Mouse (Mus musculus): ENCODE data around the gene Pom121. TPM values are rescaled to one million over a fixed set of nuclear protein-coding genes. Genes with fewer than 3 reads are reported as not detected.

The Pom121 gene
- polyA plus RNA-seq, 1 experiment from 2014 or later = 13.2 TPM

DNA sequence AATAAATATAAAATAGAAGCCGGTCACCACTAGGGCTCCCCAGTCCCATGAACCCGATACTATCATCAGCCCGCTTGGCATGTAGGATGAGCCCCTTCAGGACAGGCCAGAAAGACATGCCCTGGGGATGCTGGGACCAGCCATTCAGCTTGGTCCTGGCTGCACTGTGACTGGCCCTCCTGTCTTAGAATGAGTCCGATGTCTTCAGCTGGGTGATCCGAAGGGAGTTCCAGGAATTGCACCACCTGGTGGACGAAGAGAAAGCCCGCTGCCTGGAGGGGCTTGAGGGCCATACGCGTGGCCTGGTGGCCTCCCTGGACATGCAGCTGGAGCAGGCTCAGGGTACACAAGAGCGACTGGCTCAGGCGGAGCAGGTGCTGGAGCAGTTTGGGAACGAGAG, 30.8 kb downstream of the Pom121 start:
- Histone ChIP-seq H3K9me3 (no peaks in the 10 kb centered on the region), H3K36me3 (no peaks in the 10 kb centered on the region), H3K4me3 (no peak overlapping the region), H3K4me2 (replicated peaks) (no peak overlapping the region), H3K4me1 (0 out of 2 replicates have a peak, but pooled peaks cover under 1% of the 10 kb centered on the region), H3K9ac (replicated peaks) (no peak overlapping the region), H3K27me3 (no peaks in the 10 kb centered on the region), H3K27ac (replicated peaks) (no peak overlapping the region)
- 26% methylated on average over 12 of the region's 12 CpGs for WGBS
- no peak for ATAC-seq (replicated peaks)

DNA sequence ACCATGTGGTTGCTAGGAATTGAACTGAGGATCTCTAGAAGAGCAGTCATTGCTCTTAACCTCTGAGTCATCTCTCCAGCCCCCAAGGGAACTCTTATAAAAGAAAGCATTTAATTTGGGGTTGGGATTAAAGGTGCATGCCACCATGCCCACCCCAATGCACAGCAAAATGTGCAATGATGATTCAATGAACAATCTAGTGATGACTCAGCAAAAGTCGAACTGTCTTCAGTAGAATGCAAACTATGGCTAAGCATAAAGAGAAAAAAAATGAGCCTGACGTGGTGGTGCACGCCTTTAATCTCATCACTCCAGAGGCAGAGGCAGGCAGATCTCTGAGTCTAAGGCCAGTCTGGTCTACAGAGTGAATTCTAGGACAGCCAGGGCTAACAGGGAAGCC, 31.8 kb downstream of the Pom121 start:
- Histone ChIP-seq H3K4me1 (no peaks in the 10 kb centered on the region), H3K4me3 (no peak overlapping the region), H3K27ac (replicated peaks) (no peak overlapping the region), H3K9me3 (peaks cover 2% of the 10 kb centered on the region), H3K9ac (replicated peaks) (no peak overlapping the region), H3K27me3 (no peaks in the 10 kb centered on the region), H3K36me3 (no peaks in the 10 kb centered on the region), H3K4me2 (replicated peaks) (no peak overlapping the region)
- no peak for ATAC-seq (replicated peaks)
- WGBS = 92% methylated on average over 3 of the region's 3 CpGs

GRCm38 (mm10) chr5:135359772-135360171, 34.6 kb downstream of the Pom121 start:
- Histone ChIP-seq H3K9me3 (peaks cover 3% of the 10 kb centered on the region), H3K4me3 (no peak overlapping the region), H3K27me3 (no peaks in the 10 kb centered on the region), H3K36me3 (no peaks in the 10 kb centered on the region), H3K4me2 (replicated peaks) (no peak overlapping the region), H3K4me1 (no peaks in the 10 kb centered on the region), H3K9ac (replicated peaks) (no peak overlapping the region), H3K27ac (replicated peaks) (no peak overlapping the region)
- ATAC-seq (replicated peaks) = no peak
- 91% methylated on average over 2 of the region's 2 CpGs for WGBS

DNA sequence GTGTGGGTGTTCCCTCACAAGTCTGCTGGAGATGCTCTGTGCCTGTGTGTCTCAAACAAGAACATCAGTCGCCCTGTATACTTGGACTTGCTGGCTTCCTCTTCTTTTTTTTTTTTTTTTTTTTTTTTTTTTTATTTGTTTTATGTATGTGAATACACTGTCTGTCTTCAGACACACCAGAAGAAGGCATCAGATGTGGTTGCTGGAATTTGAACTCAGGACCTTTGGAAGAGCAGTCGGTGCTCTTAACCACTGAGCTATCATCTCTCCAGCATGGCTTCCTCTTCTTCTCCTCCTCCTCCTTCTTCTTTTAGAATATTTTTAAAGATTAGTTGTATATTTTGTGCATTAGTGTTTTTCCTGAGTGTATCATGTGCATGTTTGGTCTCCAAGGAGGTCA, 36.8 kb downstream of the Pom121 start:
- no peaks in the 10 kb centered on the region for H3K4me1 ChIP-seq
- no peaks in the 10 kb centered on the region for H3K27me3 ChIP-seq
- no peak for ATAC-seq (replicated peaks)
- peaks cover 3% of the 10 kb centered on the region for H3K9me3 ChIP-seq
- no peaks in the 10 kb centered on the region for H3K36me3 ChIP-seq
- no peak overlapping the region for H3K4me2 ChIP-seq (replicated peaks)
- 81% methylated on average over 2 of the region's 2 CpGs for WGBS
- no peak overlapping the region for H3K4me3 ChIP-seq
- no peak overlapping the region for H3K27ac ChIP-seq (replicated peaks)
- H3K9ac ChIP-seq (replicated peaks) = no peak overlapping the region

DNA sequence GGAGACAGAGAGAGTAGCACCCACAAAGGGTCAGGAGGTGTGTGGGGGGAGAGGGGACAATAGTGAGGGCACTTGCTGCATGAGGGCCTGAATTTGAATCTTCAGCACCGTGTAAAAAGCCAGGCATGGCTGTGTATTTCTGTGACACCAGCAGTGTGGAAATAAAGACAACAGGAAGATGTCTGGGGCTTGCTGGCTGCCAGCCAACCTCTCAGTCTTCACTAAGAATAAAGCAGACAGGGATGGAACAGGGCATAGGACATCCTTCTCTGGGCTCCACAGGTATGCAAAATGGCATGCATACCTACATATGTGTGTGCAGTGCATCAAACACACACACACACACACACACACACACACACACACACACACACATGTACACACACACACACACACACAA, 38.3 kb downstream of the Pom121 start:
- H3K9ac ChIP-seq (replicated peaks) = no peak overlapping the region
- no peak overlapping the region for H3K27ac ChIP-seq (replicated peaks)
- H3K9me3 ChIP-seq = peaks cover 3% of the 10 kb centered on the region
- H3K4me1 ChIP-seq = no peaks in the 10 kb centered on the region
- ATAC-seq (replicated peaks) = no peak
- no peak overlapping the region for H3K4me2 ChIP-seq (replicated peaks)
- no peaks in the 10 kb centered on the region for H3K36me3 ChIP-seq
- 43% methylated on average over 1 of the region's 1 CpGs for WGBS
- H3K4me3 ChIP-seq = no peak overlapping the region
- no peaks in the 10 kb centered on the region for H3K27me3 ChIP-seq

- Histone ChIP-seq H3K4me1 (no peaks in the 10 kb centered on the region), H3K4me2 (replicated peaks) (no peak overlapping the region), H3K27ac (replicated peaks) (no peak overlapping the region), H3K36me3 (no peaks in the 10 kb centered on the region), H3K4me3 (no peak overlapping the region), H3K9ac (replicated peaks) (no peak overlapping the region), H3K9me3 (peaks cover 3% of the 10 kb centered on the region), H3K27me3 (no peaks in the 10 kb centered on the region)
- 18% methylated on average over 20 of the region's 20 CpGs for WGBS
- no peak for ATAC-seq (replicated peaks)
Observed at GRCm38 (mm10) chr5:135353564-135353963, 40.8 kb downstream of the Pom121 start.

DNA sequence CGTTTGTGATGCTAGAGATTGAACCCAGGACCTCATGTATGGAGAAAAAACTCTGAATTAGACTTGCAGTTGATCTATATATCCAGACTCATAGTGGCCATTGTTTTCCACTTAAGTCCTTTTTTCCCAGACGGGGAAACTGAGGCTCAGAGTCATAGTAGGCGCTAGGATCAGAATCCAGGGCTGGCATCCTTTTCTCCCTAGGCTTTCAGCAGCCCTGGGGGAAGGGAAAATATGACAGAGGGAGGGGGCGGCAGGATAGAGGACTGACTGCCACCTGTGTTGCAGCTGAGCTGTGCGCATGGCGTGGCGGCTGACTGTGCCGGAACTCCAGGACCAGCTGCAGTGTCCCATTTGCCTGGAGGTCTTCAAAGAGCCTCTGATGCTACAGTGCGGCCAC, 41.4 kb downstream of the Pom121 start, which contains the start of gene Trim50:
TSS of gene Trim50 (plus strand) at position 301 of the 400 bp plus-strand sequence.
- Histone ChIP-seq H3K27ac (replicated peaks) (no peak within 1 kb of the TSS), H3K4me3 (no peak within 1 kb of the TSS), H3K9ac (replicated peaks) (no peak within 1 kb of the TSS), H3K36me3 (no peaks in the 10 kb centered on the region), H3K4me2 (replicated peaks) (no peak within 1 kb of the TSS), H3K27me3 (no peaks in the 10 kb centered on the region), H3K9me3 (peaks cover 3% of the 10 kb centered on the region), H3K4me1 (no peaks in the 10 kb centered on the region)
- ATAC-seq (replicated peaks) = no peak
- WGBS = 63% methylated on average over 9 of the region's 9 CpGs

DNA sequence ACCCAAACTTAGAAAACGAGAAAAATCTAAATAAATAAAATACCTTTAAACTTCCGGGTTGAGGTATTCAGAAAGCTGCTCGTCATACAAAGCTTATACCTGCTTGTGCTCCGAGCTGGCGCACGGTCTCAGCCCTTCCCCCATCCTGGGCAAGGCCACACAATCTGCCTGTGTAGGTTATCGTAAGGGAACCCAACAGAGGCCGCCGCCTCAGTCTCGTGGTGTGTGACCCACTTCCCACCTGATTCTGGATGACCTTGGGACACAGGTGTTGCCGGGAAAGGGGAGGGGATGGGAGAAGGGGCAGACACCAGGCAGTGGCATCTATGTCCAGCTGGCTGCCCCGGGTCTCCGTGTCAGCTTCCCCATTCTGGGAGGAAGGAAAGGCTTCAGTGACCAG, 42.7 kb downstream of the Pom121 start:
- Histone ChIP-seq H3K9ac (replicated peaks) (no peak overlapping the region), H3K27me3 (no peaks in the 10 kb centered on the region), H3K4me1 (no peaks in the 10 kb centered on the region), H3K4me3 (no peak overlapping the region), H3K4me2 (replicated peaks) (no peak overlapping the region), H3K36me3 (no peaks in the 10 kb centered on the region), H3K27ac (replicated peaks) (no peak overlapping the region), H3K9me3 (no peaks in the 10 kb centered on the region)
- no peak for ATAC-seq (replicated peaks)
- 87% methylated on average over 13 of the region's 13 CpGs for WGBS

- no peak for ATAC-seq (replicated peaks)
- Histone ChIP-seq H3K27ac (replicated peaks) (no peak within 1 kb of the TSS), H3K9me3 (no peaks in the 10 kb centered on the region), H3K36me3 (no peaks in the 10 kb centered on the region), H3K4me1 (no peaks in the 10 kb centered on the region), H3K27me3 (no peaks in the 10 kb centered on the region), H3K9ac (replicated peaks) (no peak within 1 kb of the TSS), H3K4me2 (replicated peaks) (no peak within 1 kb of the TSS), H3K4me3 (no peak within 1 kb of the TSS)
- WGBS = 93% methylated on average over 35 of the region's 35 CpGs
Observed at GRCm38 (mm10) chr5:135349862-135350261, 44.5 kb downstream of the Pom121 start, which contains the start of gene Fkbp6. TSS of gene Fkbp6 (minus strand) at chr5:135350044.

DNA sequence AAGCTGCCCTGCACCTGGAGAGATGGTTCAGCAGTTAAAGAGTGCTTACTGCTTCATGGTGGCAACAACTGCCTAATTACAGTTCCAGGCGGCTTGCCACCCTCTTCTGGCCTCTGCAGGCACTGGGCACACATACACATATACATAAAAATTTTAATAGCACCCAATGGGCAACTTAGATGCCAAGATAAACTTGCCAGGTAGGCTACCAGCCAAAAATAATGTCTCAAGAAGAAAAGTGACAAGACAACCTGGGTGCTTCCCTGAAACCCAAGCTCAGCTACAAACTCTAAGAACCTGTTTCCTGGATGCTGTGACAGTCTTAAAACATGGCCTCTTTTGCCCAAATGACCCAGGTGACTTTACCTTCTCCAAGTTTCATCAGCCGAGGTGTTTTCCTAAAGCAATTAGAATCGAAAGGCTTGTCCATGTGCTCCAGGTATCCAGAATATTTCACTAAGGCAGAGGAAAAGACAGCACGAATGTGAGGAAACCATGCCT, 46.8 kb downstream of the Pom121 start:
- Histone ChIP-seq H3K9ac (replicated peaks) (no peak overlapping the region), H3K27me3 (no peaks in the 10 kb centered on the region), H3K9me3 (no peaks in the 10 kb centered on the region), H3K36me3 (no peaks in the 10 kb centered on the region), H3K4me3 (no peak overlapping the region), H3K27ac (replicated peaks) (no peak overlapping the region), H3K4me2 (replicated peaks) (no peak overlapping the region), H3K4me1 (no peaks in the 10 kb centered on the region)
- WGBS = 68% methylated on average over 4 of the region's 4 CpGs
- no peak for ATAC-seq (replicated peaks)

- Histone ChIP-seq H3K9ac (replicated peaks) (no peak overlapping the region), H3K36me3 (no peaks in the 10 kb centered on the region), H3K9me3 (no peaks in the 10 kb centered on the region), H3K4me3 (no peak overlapping the region), H3K4me1 (no peaks in the 10 kb centered on the region), H3K4me2 (replicated peaks) (no peak overlapping the region), H3K27me3 (no peaks in the 10 kb centered on the region), H3K27ac (replicated peaks) (no peak overlapping the region)
- ATAC-seq (replicated peaks) = no peak
- WGBS = 21% methylated on average over 1 of the region's 1 CpGs
Observed at GRCm38 (mm10) chr5:135346430-135346829, 47.9 kb downstream of the Pom121 start.

DNA sequence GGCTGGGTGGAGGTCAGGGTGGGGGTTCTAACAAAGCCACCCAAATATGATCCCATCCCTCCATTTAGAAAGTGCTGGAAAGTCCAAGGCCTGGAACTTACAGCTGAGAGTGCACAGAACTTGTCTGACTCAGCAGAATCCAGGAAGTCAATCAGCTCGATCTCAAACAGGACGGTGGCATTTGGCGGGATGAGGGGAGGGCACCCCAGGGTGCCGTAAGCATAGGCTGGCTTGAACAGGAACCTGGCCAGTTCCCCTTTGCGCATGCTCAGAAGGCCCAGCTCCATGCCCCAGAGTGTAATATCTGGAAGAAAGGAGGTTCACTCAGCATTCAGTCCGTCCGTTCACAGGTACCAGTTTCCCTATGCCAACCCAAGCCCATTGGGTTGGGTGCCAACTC, 48.4 kb downstream of the Pom121 start:
- Histone ChIP-seq H3K4me1 (no peaks in the 10 kb centered on the region), H3K9ac (replicated peaks) (no peak overlapping the region), H3K27me3 (no peaks in the 10 kb centered on the region), H3K27ac (replicated peaks) (no peak overlapping the region), H3K9me3 (no peaks in the 10 kb centered on the region), H3K4me2 (replicated peaks) (no peak overlapping the region), H3K36me3 (no peaks in the 10 kb centered on the region), H3K4me3 (no peak overlapping the region)
- ATAC-seq (replicated peaks) = no peak
- 79% methylated on average over 7 of the region's 7 CpGs for WGBS

GRCm38 (mm10) chr5:135337575-135337974, 56.8 kb downstream of the Pom121 start:
- Histone ChIP-seq H3K4me1 (no peaks in the 10 kb centered on the region), H3K27me3 (no peaks in the 10 kb centered on the region), H3K4me2 (replicated peaks) (no peak overlapping the region), H3K4me3 (no peak overlapping the region), H3K36me3 (no peaks in the 10 kb centered on the region), H3K9me3 (no peaks in the 10 kb centered on the region), H3K27ac (replicated peaks) (no peak overlapping the region), H3K9ac (replicated peaks) (no peak overlapping the region)
- ATAC-seq (replicated peaks) = no peak
- 75% methylated on average over 3 of the region's 3 CpGs for WGBS
